8 mouse cellular contexts compared by ENCODE assay signal in the genomic region with DNA sequence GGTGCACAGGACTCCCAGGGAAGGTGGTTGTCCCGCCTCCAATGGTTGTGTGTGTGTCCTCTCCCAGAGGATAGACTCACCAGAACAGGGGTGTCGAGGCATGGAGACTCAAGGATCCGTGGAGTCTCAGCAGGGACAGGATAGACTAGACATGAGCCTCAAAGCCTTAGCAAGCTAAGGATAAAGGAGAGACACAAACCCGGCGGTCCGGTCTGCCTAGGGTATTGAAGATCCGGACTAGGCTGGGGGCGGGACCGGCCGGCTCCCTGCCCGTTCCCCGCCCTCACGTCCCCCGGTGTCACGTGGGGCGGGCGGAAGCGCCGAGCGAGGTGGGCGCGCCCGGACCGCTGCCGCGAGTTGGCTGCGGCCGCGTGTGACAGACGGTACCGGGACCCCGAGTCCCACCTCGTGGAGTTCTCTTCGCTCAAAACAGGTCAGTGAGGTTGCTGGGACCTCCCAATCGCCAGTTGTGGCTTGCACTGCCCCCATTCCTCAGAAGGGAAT. TPM values are rescaled to one million over a fixed set of nuclear protein-coding genes. Genes with fewer than 3 reads are reported as not detected.
DNase-seq lines count a peak whose midpoint lies in the region; ATAC-seq and TF ChIP-seq lines count a peak whose summit lies in the region.

Gene Arap1, plus strand, starts transcription at position 301 of the 504 bp plus-strand sequence.

- H3K4me3 ChIP-seq in forebrain, embryonic 12.5 days (replicated peaks): peak within 1 kb of the TSS; percentile 48
- H3K4me3 ChIP-seq in lung, embryonic 16.5 days (ENCODE audit: low read length): peak within 1 kb of the TSS; percentile 50
- H3K4me3 ChIP-seq in olfactory bulb, adult 2 months (ENCODE audit: insufficient read depth, low read depth, low read length): peak within 1 kb of the TSS; percentile 50

- peak; percentile 25 for DNase-seq in ES-CJ7 (ENCODE audit: low read depth, low spot score)
- DNase-seq in adrenal gland, postnatal 10 days: peak; percentile 78
- DNase-seq in heart, postnatal 25 days (ENCODE audit: low spot score): peak; percentile 31
- DNase-seq in large intestine, adult 2 months (ENCODE audit: low read depth, low spot score): no peak

- peak within 1 kb of the TSS; percentile 91 for H3K4me2 ChIP-seq in forebrain, embryonic 12.5 days
- peak within 1 kb of the TSS; percentile 91 for H3K4me2 ChIP-seq in lung, embryonic 16.5 days (ENCODE audit: low read depth, low read length)

- no peak within 1 kb of the TSS for H3K27ac ChIP-seq in forebrain, embryonic 12.5 days
- 0 out of 2 replicates have a peak within 1 kb of the TSS, but pooled peaks have one; percentile 4 for H3K27ac ChIP-seq in lung, embryonic 16.5 days (ENCODE audit: low read length)
- no peak within 1 kb of the TSS for H3K27ac ChIP-seq in olfactory bulb, adult 2 months (ENCODE audit: insufficient read depth, low read depth, low read length)

- TF ChIP-seq CTCF in olfactory bulb, adult 2 months (IDR thresholded peaks at IDR 0.05; ENCODE audit: insufficient read depth, low read depth, low read length): no peak

- 0 out of 2 replicates have a peak, but pooled peaks have one; percentile 30 for TF ChIP-seq POLR2A in olfactory bulb, adult 2 months (IDR thresholded peaks at IDR 0.05; ENCODE audit: insufficient read depth, low read depth, low read length)

- ATAC-seq in forebrain, embryonic 12.5 days (ENCODE audit: low FRiP score): peak; percentile 78
- ATAC-seq in lung, embryonic 16.5 days (ENCODE audit: low read depth): peak; percentile 93
- ATAC-seq in cerebellum, adult (ENCODE audit: insufficient number of reproducible peaks, low FRiP score, low TSS enrichment): no peak; the same call in 1 of the 2 replicates

- H3K27me3 ChIP-seq in forebrain, embryonic 12.5 days: peaks cover 23% of the 10 kb centered on the region
- H3K27me3 ChIP-seq in lung, embryonic 16.5 days (ENCODE audit: control insufficient read depth, insufficient read depth, low read depth, low read length): no peaks in the 10 kb centered on the region

- WGBS in forebrain, embryonic 12.5 days: under 1% methylated on average over 35 of the region's 35 CpGs
- under 1% methylated on average over 35 of the region's 35 CpGs for WGBS in large intestine, adult 2 months
- under 1% methylated on average over 35 of the region's 35 CpGs for WGBS in lung, embryonic 16.5 days
- 2% methylated on average over 35 of the region's 35 CpGs for WGBS in olfactory bulb, adult 2 months

- intact Hi-C loops in heart, postnatal 25 days (cut with DNase I): no loop called here

- H3K9me3 ChIP-seq in forebrain, embryonic 12.5 days: no peaks in the 10 kb centered on the region
- no peaks in the 10 kb centered on the region for H3K9me3 ChIP-seq in lung, embryonic 16.5 days (ENCODE audit: control insufficient read depth, low read length)

- peaks cover 23% of the 10 kb centered on the region for H3K4me1 ChIP-seq in forebrain, embryonic 12.5 days
- peaks cover 13% of the 10 kb centered on the region for H3K4me1 ChIP-seq in lung, embryonic 16.5 days (replicated peaks; ENCODE audit: control insufficient read depth, insufficient read depth, low read length)
- H3K4me1 ChIP-seq in olfactory bulb, adult 2 months (ENCODE audit: control insufficient read depth, insufficient read depth, low read length): peaks cover 29% of the 10 kb centered on the region

- peak within 1 kb of the TSS; percentile 53 for H3K9ac ChIP-seq in forebrain, embryonic 12.5 days
- H3K9ac ChIP-seq in lung, embryonic 16.5 days (ENCODE audit: low read length): peak within 1 kb of the TSS; percentile 68

- H3K36me3 ChIP-seq in forebrain, embryonic 12.5 days (replicated peaks): no peaks in the 10 kb centered on the region
- peaks cover 3% of the 10 kb centered on the region for H3K36me3 ChIP-seq in lung, embryonic 16.5 days (ENCODE audit: control insufficient read depth, insufficient read depth, low read length)

RNA-seq across cellular contexts. Expression of gene Arap1, which starts in this region (rescaled TPM):
- 10 to 100 TPM; 47.2 to 74.1 TPM for total RNA-seq in adrenal gland, postnatal 10 days (2021)
- polyA plus RNA-seq in forebrain, embryonic 12.5 days (2016; fragmentation: Nextera tagmentation; extraction: Ambion mirVana): 11.9 and 13.4 TPM in 2 replicates
- 10 to 100 TPM; 31.6 to 35.9 TPM for total RNA-seq in heart, postnatal 25 days (2021)
- polyA plus RNA-seq in large intestine, adult 2 months (2012; rRNA removed): 52.4 and 63.6 TPM in 2 replicates
- polyA plus RNA-seq in lung, embryonic 16.5 days (2015; fragmentation: Nextera tagmentation; extraction: Ambion mirVana): 115 and 118 TPM in 2 replicates
- polyA plus RNA-seq in olfactory bulb, adult 2 months (2012; ENCODE audit: insufficient read depth, insufficient read length, low replicate concordance, missing spikeins): not detected in 2 replicates
